Mouse (Mus musculus) megakaryocyte, embryonic 14.5 days (primary cell): Measurements from ENCODE around the gene St3gal3.

ENCODE experiments used
- FLI1 ChIP-seq: IDR thresholded peaks from 2 replicates; pipeline ENCODE4 v1.6.1; 2012; ENCODE audit warnings: low read length, inconsistent platforms, mixed read lengths
- GATA1 ChIP-seq: IDR thresholded peaks from 3 replicates; pipeline ENCODE4 v1.6.1; 2012; ENCODE audit warnings: mixed read lengths, low read length, inconsistent platforms, borderline replicate concordance

DNA sequence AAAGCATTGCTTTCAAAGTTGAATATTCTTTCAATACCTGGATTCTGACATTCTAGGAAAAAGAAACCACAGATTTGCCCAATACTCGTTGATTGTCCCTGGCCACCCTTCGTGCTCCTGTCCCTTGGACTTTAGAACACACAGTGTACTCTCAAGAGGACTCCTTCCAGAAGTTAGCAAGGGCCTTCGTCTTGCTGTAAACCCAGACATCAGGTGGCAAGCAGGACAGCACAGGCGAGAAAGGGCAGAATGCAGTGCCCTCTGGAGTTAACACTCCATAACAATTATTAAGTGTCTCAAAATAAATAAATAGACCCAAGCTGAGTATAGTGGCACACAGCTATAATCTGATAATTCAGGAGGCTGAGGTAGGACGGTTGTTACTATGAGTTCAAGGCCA lies 101.7 kb downstream of the St3gal3 start:
- no peak for TF ChIP-seq GATA1
- TF ChIP-seq FLI1 = no peak
